Mouse (Mus musculus) activated CD4-positive, CD25-positive, alpha-beta regulatory T cell, adult 4 months (primary cell): ENCODE measurements around the gene Mllt10. TPM values are rescaled to one million over a fixed set of nuclear protein-coding genes. Genes with fewer than 3 reads are reported as not detected.

Experiments used
- ATAC-seq: one replicate; pipeline ENCODE4 v1.8.0; 2017
- polyA plus RNA-seq, 2 experiments: library from polyadenylated mRNA; unstranded; fragments of 100-300 nt; shearing (Covaris generic); gene quantifications; one replicate each; pipeline ENCODE4 v1.2.1; 2017

Gene Mllt10
- 10 to 100 TPM; 34.0 to 36.9 TPM for polyA plus RNA-seq

GRCm38 (mm10) chr2:18055016-18055928 is at the start of gene Mllt10:
Gene Mllt10 (plus strand): TSS chr2:18055237.
- no peak for ATAC-seq

- no peak for ATAC-seq
These were observed 43.8 kb upstream of the Mllt10 start for GRCm38 (mm10) chr2:18011226-18011625.

GRCm38 (mm10) chr2:18012866-18013265 is 42.2 kb upstream of the Mllt10 start:
- no peak for ATAC-seq

- no peak for ATAC-seq
These were observed 39.5 kb upstream of the Mllt10 start for GRCm38 (mm10) chr2:18015581-18015980.

- ATAC-seq = no peak
These were observed 38.4 kb upstream of the Mllt10 start for GRCm38 (mm10) chr2:18016639-18017038.

GRCm38 (mm10) chr2:18017321-18017720 is 37.7 kb upstream of the Mllt10 start:
- no peak for ATAC-seq

GRCm38 (mm10) chr2:18019122-18019521 is 35.9 kb upstream of the Mllt10 start:
- ATAC-seq = no peak

- no peak for ATAC-seq
These were observed 32.2 kb upstream of the Mllt10 start for GRCm38 (mm10) chr2:18022886-18023285.

- no peak for ATAC-seq
These were observed 29.9 kb upstream of the Mllt10 start for GRCm38 (mm10) chr2:18025116-18025515.

GRCm38 (mm10) chr2:18025781-18026115 is 29.3 kb upstream of the Mllt10 start:
- no peak for ATAC-seq

GRCm38 (mm10) chr2:18026116-18026947 is 28.7 kb upstream of the Mllt10 start:
- no peak for ATAC-seq

- ATAC-seq = peak; percentile 83
These were observed 27.4 kb upstream of the Mllt10 start for GRCm38 (mm10) chr2:18027448-18028139.

- ATAC-seq = peak; percentile 37
These were observed 26.7 kb upstream of the Mllt10 start for GRCm38 (mm10) chr2:18028140-18029021.

- no peak for ATAC-seq
These were observed 25.4 kb upstream of the Mllt10 start for GRCm38 (mm10) chr2:18029656-18030055.

- ATAC-seq = no peak
These were observed 24.5 kb upstream of the Mllt10 start for GRCm38 (mm10) chr2:18030581-18030980.

- ATAC-seq = no peak
These were observed 23.7 kb upstream of the Mllt10 start for GRCm38 (mm10) chr2:18031271-18031821.

GRCm38 (mm10) chr2:18031831-18032537 is 23.1 kb upstream of the Mllt10 start:
- no peak for ATAC-seq

- no peak for ATAC-seq
These were observed 22.5 kb upstream of the Mllt10 start for GRCm38 (mm10) chr2:18032538-18032895.

GRCm38 (mm10) chr2:18033166-18034108 is 21.6 kb upstream of the Mllt10 start:
- ATAC-seq = no peak
